Mouse (Mus musculus) hindbrain, postnatal 0 days (tissue): ENCODE measurements at regions not wholly inside any gene's neighbourhood (a gene's known extent, or its start where the extent isn't known, plus 50 kb on each side); places are given as distances from the start of the nearest gene placed in this dataset.

Source experiments
- ATAC-seq: fragments of 200-750 bp; cut with Nextera tagmentation; 2 replicates; pipeline ENCODE4 v1.8.0; 2017; ENCODE audit warnings: mild to moderate bottlenecking, moderate TSS enrichment, moderate library complexity
- DNase-seq: peaks from one replicate; pipeline ENCODE4 v3.0.0-alpha.2; 2015; ENCODE audit warnings: low spot score
- H3K27ac ChIP-seq: fragments of 300-500 bp; sonication (generic); 2 replicates; pipeline ENCODE4 v1.5.1; 2014; ENCODE audit warnings: mild to moderate bottlenecking
- H3K27me3 ChIP-seq: fragments of 300-500 bp; sonication (generic); 2 replicates; pipeline ENCODE4 v1.6.1; 2014; ENCODE audit warnings: low read length, mixed read lengths; ENCODE audit not compliant: insufficient read depth
- H3K36me3 ChIP-seq: fragments of 300-500 bp; sonication (generic); 2 replicates; pipeline ENCODE4 v1.6.1; 2014; ENCODE audit warnings: low read length, mixed read lengths; ENCODE audit not compliant: insufficient read depth
- H3K4me1 ChIP-seq: fragments of 300-500 bp; sonication (generic); 2 replicates; pipeline ENCODE4 v1.6.1; 2014; ENCODE audit warnings: antibody characterized with exemption, low read length, mixed read lengths; ENCODE audit not compliant: insufficient read depth
- H3K4me2 ChIP-seq: fragments of 300-500 bp; sonication (generic); 2 replicates; pipeline ENCODE4 v1.6.1; 2014; ENCODE audit warnings: low read depth, mild to moderate bottlenecking, low read length, moderate library complexity, mixed read lengths
- H3K4me3 ChIP-seq: fragments of 300-500 bp; sonication (generic); 2 replicates; pipeline ENCODE4 v1.5.1; 2014; ENCODE audit warnings: low read length
- H3K9ac ChIP-seq: fragments of 300-500 bp; sonication (generic); replicated peaks from 2 replicates; pipeline ENCODE4 v1.6.1; 2014; ENCODE audit warnings: mild to moderate bottlenecking, low read length, moderate library complexity, mixed read lengths
- H3K9me3 ChIP-seq: fragments of 300-500 bp; sonication (generic); 2 replicates; pipeline ENCODE4 v1.6.1; 2016; ENCODE audit warnings: low read length, mixed read lengths
- CTCF ChIP-seq: IDR thresholded peaks from 2 replicates; pipeline ENCODE4 v1.5.1; 2016; ENCODE audit warnings: antibody characterized with exemption, control low read depth, low read depth
- WGBS: fragments of 180-500 bp; shearing (Covaris S2); extraction: QIAGEN DNeasy Blood & Tissue Kit; methylation state at CpG from one replicate; pipeline ENCODE4 v1.1.7; 2014; 5-methylcytosine and 5-hydroxymethylcytosine counted together

DNA sequence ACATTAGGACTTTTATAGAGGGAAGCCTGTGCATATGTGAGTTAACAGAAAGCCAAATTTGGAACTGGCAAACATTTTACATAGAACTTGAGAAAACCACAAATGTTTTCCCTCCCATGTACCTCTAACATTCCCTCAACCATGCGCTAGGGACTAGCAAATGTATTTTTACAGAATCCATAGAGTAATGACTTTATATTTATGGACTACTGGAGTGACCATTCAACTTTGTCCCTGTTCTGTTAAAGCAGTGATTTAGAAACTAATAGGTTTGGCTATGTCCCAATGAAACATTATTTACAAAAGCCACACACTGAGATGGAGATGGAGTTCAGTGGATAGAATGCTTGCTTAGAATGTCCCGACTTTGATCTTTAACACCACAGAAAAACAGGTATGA is 557.0 kb downstream of the Ebf1 start:
- H3K27ac ChIP-seq = no peak overlapping the region
- no peaks in the 10 kb centered on the region for H3K9me3 ChIP-seq
- no peak overlapping the region for H3K4me3 ChIP-seq
- no peak overlapping the region for H3K9ac ChIP-seq
- H3K27me3 ChIP-seq = no peaks in the 10 kb centered on the region
- 86% methylated on average over 2 of the region's 2 CpGs for WGBS
- ATAC-seq (no peak), DNase-seq (no peak)
- TF ChIP-seq CTCF = no peak
- no peak overlapping the region for H3K4me2 ChIP-seq
- H3K36me3 ChIP-seq = no peaks in the 10 kb centered on the region
- no peaks in the 10 kb centered on the region for H3K4me1 ChIP-seq

DNA sequence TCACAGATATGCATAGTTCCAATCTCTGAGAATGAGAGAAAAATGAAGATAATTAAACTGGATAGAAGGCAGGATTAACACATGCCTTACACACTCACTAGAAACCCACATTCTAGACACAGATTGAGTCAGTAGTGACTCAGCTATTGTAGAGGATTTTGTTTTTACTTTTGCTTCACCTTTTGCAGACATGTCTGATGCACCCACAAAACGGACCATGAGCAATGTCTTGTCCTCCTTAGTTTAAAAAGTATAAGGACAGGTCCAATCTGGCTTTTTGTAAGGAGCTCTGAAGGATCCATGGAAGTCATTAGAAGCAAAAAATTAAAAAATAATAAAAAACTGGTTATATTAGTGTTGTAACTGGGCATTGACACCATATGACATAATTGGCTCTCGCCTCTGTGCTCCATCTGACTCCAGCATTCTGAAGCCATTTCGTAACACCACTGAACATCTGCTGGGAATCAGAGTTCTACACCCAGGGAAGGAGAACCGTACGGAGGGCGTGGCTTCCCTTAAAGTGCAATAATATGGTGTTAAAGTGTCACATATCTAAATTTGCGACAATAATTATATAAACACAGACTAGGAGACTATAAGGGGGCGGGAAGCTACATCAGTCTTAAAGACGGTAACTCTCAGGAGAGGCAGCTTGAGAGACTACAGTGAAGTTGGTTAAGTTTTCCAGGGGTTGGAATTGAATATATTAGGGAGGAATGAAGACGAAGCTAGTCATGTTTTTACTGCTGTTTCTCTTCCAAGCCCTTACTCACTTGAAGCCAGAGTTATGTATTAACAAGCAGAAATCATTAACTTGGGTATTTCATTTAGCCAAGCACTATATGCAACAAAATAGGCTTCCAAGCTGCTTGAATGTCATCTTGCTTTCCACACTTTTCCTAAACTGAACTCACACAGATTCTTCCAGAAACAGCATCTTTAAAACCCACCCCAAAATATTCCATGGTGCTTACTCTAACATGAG is 558.0 kb downstream of the Ebf1 start:
- no peak for DNase-seq
- Histone ChIP-seq H3K9me3 (no peaks in the 10 kb centered on the region), H3K36me3 (no peaks in the 10 kb centered on the region), H3K9ac (no peak overlapping the region), H3K27me3 (no peaks in the 10 kb centered on the region), H3K4me2 (no peak overlapping the region), H3K27ac (no peak overlapping the region), H3K4me3 (no peak overlapping the region), H3K4me1 (no peaks in the 10 kb centered on the region)
- TF ChIP-seq CTCF = no peak
- WGBS = 87% methylated on average over 10 of the region's 10 CpGs
- no peak for ATAC-seq

DNA sequence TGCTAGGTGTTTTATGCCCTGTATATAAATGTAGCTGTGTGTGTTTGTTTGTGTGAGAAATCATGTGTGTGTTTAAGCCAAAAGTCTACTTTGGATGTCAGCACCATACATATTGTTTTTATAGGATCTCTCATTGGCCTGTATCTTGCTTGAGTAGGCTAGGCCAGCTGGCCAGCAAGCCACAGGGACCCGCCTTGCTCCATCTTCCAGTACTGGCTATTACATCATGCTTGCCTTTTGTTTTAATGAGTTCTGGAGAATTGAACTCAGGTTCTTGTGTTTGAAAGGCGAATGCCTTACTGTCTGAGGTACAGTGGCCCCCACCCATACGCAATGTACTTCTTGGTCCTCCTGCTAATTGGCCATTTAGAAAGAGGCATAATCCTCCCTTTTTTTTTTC is 559.9 kb downstream of the Ebf1 start:
- Histone ChIP-seq H3K4me2 (no peak overlapping the region), H3K27me3 (no peaks in the 10 kb centered on the region), H3K4me1 (no peaks in the 10 kb centered on the region), H3K9ac (no peak overlapping the region), H3K27ac (no peak overlapping the region), H3K36me3 (no peaks in the 10 kb centered on the region), H3K4me3 (no peak overlapping the region), H3K9me3 (no peaks in the 10 kb centered on the region)
- WGBS = 93% methylated on average over 3 of the region's 3 CpGs
- ATAC-seq = no peak
- no peak for DNase-seq
- TF ChIP-seq CTCF = no peak

DNA sequence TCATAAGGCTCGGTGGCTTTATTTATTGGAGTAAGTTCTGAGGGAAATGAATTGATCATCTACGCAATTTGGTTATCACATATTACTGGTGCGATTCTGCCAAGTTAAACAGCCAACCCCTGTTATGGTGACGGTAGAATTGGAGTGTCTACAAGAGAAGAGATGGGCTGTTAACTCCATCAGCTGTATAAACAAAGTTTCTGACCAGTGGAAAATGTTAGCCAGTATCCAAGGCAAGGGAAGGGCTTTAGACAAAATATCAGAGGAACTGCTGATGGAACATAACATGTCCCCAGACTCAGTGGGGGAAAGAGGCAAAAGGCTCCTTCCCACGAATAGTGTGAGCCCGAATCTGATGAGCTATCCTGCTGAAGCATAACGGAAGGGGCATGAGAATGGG is 560.9 kb downstream of the Ebf1 start:
- WGBS = 90% methylated on average over 7 of the region's 7 CpGs
- no peak overlapping the region for H3K27ac ChIP-seq

DNA sequence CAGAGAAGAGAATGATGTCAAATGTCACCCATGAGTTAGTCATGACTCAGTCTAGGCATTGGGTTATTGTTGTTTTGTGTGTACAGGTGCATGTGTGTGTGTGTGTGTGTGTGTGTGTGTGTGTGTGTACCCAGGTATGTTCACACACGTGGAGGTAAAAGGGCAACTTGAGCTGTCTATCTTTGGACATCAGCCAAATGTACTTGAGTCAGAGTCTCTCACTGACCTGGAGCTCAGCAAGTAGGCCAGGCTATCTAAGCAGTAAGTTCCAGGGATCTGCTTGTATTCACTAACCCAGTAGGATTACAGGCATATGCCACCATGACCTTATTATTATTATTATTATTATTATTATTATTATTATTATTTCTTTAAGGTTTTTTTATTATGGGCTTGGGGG is 561.9 kb downstream of the Ebf1 start:
- Histone ChIP-seq H3K4me1 (no peaks in the 10 kb centered on the region), H3K27me3 (no peaks in the 10 kb centered on the region), H3K4me2 (no peak overlapping the region), H3K9ac (no peak overlapping the region), H3K27ac (no peak overlapping the region), H3K36me3 (no peaks in the 10 kb centered on the region), H3K4me3 (no peak overlapping the region), H3K9me3 (no peaks in the 10 kb centered on the region)
- ATAC-seq = no peak
- no peak for DNase-seq
- no peak for TF ChIP-seq CTCF
- 95% methylated on average over 1 of the region's 1 CpGs for WGBS

More for the DNA sequence above, 560.9 kb downstream of the Ebf1 start:
- Histone ChIP-seq H3K36me3 (no peaks in the 10 kb centered on the region), H3K4me3 (no peak overlapping the region), H3K4me2 (no peak overlapping the region), H3K9ac (no peak overlapping the region), H3K27me3 (no peaks in the 10 kb centered on the region), H3K4me1 (no peaks in the 10 kb centered on the region), H3K9me3 (no peaks in the 10 kb centered on the region)
- no peak for ATAC-seq
- DNase-seq = no peak
- no peak for TF ChIP-seq CTCF

DNA sequence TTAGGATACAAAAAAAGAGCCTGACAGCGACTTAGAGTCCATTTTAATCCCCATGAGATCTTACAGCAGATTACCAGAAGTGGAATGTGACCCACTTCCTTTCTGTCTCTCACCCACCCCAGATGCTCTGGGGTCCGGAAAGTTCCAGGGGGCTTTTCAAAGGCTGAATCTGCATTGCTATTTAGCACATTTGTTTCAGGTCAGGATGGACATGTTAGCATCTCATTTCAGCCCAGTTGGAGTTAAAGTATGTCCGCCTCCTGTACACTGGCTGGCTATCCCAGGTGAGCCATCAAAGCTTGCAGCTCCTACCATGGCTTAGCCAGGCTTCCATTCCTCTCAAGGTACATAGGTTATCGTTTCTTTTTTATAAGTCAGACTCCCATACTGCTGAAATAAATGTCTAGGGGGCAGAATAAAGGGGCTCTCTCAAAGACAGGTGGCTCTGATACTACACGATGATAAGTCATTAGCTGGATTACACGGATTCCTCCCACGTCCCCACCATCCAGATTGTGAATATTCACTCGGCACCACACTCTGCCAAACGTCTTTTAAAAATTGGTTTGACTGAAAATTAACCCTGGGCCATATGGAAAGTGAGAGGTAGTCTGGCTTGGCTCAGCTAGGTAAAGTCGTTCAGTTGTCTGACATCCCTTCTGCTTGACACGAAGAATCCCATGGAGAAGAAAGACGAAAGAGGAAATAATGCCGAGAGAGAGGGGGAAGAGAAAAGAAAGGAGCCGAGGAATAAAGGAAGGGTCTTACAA is 573.7 kb downstream of the Ebf1 start:
- ATAC-seq (no peak), DNase-seq (no peak)
- Histone ChIP-seq H3K4me1 (no peaks in the 10 kb centered on the region), H3K4me2 (no peak overlapping the region), H3K4me3 (no peak overlapping the region), H3K27ac (no peak overlapping the region), H3K27me3 (no peaks in the 10 kb centered on the region), H3K36me3 (no peaks in the 10 kb centered on the region), H3K9me3 (no peaks in the 10 kb centered on the region), H3K9ac (no peak overlapping the region)
- TF ChIP-seq CTCF = no peak
- WGBS = 55% methylated on average over 14 of the region's 14 CpGs
